Mouse (Mus musculus) cerebellum, adult 8-10 months (tissue): ENCODE measurements at regions not wholly inside any gene's neighbourhood (a gene's known extent, or its start where the extent isn't known, plus 50 kb on each side); places are given as distances from the start of the nearest gene placed in this dataset.
A peak's percentile ranks its signal among the peaks of the same experiment; 100 is the strongest.

Experiments used
- DNase-seq: peaks from one replicate; pipeline ENCODE4 v3.0.0; 2022

DNA sequence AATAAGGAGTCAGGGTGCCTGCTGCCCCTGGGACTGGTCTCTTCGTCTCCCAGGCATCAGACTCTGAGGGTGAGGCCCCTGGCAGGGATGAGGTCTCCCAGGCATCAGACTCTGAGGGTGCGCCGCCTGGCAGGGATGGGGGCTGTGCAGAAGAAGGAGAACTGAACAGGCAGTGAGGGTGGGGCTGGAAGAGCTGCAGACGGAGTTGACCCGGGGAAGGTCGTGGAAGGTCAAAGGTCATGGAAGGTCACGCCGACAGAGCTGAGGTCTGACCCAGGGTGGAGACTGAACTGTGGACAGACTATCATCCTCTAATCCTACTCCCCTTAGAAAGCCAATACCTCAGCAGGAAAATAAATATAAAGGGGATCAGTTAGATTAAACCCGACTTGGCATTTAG, 50.6 kb upstream of the Grik3 start:
- no peak for DNase-seq

DNA sequence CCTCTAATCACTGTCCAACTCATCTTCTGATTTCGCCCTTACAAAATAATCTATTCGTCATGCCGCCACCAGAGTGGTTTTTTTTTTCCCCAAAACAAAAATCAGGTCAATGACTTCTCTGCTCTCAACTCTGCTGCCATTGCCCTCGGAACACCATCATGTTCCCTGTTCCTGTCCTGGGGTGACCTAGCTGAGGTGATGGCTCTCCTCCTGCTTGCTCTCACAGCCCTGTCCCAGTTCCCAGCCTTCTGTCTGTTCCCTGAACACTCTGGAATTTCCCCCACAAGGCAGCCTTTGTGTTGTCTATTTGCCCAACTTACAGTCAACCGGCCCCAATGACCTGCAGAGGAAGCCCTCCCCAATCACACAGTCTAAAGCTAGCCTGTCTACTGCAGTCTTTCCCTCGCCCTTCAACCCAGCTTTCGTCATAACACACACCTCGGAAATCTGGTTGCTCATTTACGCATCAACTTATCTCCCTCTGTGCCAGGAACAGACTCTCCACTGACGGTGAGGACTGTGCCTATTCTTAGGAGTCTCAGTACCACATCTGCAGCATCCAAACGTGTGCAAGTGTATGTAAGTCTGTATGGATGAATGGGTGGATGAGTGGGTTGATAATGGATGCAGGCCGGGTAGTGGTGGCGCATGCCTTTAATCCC, 53.2 kb upstream of the Grik3 start:
- DNase-seq, result no peak

DNA sequence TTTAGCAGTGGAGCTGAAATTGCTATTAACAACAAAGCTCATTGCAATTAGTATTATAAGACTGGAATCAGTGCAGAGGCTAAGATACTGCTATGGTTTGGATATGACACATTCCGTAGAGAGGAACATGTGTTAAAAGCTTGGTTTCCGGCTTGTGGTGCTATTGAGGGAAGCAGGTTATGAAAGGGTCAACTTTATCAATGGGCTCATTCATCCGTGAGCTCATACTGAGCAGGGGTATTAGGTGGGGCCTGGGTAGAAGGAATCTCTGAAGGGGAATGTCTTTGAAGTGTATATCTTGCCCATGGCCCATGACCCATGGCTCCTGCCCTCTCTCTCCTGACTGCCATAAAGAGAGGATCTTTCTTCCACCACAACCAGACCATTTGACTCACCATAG, 57.0 kb upstream of the Grik3 start:
- no peak for DNase-seq

DNA sequence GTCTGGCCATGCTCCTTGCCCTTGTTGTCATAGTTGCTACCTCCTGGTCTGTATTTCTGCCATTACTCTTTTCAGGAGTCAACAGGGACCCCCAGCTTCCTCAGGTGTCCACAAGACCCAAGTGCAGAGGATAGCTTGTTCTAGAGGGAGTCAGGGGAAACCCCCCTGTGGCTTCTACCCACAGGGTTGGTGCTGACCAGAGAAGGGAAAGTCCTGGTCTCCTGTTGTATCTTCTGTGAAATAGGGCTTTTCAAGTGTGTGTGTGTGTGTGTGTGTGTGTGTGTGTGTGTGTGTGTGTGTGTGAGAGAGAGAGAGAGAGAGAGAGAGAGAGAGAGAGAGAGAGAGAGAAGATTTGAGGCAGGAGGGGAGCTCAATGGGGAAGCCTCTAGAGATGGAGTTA, 58.9 kb upstream of the Grik3 start:
- DNase-seq, result no peak

DNA sequence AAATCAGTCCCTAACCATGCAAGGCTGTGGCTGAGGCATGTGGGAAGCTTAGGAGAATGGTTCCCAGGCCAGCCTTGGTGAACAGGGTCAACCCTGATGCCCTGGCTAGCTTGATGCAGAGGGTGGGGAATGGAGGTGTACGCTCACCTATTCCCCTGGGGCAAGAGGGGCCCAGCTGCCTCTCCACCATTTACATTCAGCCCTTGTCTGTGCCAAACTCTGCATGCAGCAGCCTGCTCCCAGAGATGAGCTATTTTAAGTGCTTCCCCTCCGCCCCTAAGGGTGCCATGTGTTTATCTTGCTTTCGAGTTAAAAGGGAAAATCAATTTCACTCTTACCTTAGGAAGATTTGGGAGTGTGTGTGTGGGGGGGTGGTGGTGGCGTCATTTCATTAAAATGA, 59.7 kb upstream of the Grik3 start:
- DNase-seq, result no peak

DNA sequence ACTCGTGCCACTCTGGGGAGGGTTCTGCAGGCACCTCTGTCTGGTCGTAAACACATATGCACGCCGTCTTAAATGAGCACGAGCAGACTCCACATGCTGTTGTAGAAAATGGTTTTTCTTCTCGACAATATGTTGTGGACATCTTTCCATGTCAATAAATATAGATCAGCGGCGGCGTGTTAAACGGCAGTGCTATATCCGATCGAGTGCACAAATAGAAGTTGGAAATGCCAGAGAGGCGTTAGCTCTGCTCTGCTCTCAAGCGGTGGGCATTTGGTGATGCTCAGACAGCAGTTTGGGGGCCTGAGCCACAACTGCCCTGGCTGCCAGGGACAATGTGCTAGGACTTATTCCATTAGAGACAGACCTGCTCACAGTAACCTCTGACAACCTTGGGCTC, 61.8 kb upstream of the Grik3 start:
- no peak for DNase-seq

DNA sequence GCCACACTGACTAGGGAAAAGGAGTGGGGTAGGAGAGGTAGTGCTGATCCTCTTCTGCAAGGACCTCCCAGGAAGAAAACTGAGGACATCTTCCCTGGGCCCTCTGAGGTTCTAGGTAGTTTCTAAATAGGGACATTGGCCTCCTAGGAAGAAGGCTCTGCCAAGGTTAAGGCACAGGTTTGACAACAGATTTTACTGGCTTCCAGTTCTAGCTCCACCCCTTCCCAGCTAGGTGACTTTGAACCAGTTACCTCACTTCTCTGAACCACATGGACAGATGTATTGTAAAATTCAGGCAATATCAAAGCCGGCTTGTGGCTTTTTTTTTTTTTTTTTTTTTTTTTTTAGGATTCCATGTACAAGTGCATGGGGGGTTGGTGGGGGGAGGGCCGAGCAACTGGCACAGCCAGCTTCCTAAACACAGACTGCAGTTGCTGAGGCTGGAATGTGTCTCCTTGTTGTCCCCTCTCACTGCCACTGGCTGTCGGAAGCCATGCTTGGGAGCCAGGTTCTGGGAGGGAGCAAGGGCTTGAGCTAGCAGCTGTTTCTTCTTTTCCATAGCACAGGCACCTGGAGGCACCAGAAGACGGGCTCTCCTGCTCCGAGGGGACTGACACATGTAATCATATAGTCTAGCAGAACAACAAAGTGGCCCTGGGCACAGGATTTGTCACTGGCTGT, 69.8 kb upstream of the Grik3 start:
- no peak for DNase-seq

DNA sequence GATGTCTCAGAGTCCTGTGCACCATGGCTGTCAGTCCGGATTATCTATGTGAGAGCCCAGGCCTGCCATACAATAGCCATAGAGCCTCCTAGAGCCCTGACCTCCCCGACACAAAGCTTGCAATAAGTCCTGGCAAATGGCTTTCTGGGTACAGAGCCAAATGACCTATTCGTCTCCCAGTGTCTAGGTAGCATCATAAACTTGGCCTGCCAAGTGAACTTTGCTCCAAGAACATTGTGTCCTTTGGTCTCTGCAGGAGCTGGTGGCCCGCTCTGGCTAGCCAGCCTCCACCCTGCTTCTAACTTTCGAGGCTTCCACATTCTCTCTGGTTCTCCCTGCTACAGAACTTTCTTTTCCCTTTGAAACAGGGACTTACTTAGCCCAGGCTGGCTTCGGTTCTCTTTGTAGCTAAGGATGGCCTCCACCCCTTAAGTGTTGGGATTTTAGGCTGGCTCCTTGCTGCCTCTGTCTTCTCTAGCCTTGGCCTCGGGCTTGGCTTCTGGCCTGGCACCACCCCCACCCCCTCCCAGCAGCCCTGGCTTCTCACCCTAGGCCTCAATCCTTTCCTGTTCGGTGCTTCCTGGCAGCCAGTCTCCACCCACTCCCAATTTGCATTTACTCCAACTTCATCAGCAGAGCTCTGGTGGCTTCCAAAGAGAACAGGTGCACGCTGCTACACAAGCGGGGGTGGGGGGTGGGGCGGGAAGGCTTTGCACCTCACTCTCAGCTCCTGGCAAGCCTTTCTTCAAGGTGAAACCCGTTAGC, 70.8 kb upstream of the Grik3 start:
- no peak for DNase-seq

DNA sequence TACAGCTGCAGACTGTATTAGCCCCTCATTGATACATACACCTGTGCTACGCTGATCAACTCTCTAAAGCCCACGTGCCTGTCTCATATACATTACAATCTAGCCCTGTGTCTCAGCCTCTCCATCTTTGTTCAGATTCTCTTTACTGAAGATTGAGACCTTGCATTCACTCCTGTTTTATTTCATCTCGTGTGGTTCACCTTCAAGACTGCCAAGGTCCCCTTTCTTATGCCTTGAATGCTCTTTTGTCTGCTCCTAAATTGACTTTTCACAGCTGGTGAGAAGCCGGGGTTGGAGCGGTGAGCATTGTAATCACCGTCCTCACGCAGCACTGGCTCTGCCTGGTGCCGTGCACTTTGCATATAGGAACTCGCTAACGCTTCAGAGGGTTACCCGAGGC, 75.2 kb upstream of the Grik3 start:
- no peak for DNase-seq

DNA sequence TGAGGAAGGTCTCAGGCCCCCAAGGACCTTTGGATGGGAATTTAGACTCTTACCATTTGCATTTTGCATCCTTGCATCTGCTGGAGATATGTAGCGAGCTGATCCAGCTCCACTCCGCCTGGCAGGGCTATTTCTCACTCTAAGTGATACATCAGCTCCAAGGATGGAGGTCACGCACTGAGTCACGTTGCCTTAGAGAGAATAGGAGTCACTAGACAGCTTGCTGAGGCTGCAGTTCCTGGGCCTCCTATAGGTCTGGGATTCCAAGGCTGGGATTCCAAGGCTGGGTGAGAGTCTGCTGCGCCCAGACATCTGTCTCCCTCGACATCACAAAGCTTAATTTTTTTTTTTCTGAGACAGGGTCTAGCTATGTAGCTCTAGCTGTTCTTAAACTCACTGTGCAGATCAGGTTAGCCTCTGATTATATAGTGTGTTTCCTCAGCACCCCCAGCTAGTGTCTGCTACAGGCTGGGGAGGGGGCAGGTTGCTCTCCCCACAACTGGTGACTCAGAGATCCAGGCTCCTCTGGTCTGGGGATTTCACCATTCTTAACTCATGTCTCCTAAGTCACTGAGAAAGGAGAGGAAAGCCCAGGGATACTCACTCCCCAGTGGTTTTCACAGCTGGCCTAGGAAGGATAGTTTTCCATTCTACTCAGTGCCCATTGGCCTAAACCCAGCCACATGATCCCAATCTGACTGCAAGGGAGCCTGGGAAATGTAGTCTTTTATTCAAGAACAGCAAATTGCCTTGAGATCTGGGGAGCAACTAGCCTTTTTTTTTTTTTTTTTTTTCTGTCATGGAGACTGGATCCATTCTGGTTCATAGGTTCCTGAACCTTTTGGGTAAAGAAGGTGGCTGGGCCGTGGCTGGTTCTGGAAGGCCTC, 76.4 kb upstream of the Grik3 start:
- DNase-seq, result no peak

DNA sequence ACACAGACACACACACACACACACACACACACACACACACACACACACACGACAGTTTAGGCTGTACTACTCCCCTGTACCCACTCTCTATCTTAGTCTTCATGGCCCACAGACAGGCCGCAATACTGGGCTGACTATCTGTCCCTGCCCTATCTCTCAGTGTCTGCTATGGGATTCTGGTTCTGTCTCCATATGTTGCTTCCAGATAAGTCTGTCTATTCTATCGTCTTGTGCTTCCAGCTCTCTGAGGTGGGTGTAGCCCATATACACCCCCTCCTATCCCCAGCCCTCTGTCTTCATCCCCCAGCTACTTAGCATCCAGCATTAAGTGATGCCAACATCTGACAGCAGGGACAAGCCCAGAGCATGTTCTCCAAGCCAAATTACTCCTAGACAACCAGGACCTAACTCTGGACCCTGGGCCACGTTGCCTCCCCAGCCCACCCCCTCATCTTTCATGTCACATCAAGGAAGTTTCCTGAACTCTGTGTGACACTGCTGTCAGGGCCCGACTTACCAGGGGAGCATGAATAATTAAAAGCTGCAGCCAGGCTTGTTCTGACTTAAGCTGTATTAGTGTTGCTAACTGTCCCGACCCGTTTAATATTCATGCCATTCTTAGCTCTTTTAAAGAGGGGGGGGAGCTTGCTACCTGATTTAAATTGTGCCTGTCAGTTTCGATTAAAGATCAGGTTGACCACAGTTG, 79.6 kb upstream of the Grik3 start:
- no peak for DNase-seq

DNA sequence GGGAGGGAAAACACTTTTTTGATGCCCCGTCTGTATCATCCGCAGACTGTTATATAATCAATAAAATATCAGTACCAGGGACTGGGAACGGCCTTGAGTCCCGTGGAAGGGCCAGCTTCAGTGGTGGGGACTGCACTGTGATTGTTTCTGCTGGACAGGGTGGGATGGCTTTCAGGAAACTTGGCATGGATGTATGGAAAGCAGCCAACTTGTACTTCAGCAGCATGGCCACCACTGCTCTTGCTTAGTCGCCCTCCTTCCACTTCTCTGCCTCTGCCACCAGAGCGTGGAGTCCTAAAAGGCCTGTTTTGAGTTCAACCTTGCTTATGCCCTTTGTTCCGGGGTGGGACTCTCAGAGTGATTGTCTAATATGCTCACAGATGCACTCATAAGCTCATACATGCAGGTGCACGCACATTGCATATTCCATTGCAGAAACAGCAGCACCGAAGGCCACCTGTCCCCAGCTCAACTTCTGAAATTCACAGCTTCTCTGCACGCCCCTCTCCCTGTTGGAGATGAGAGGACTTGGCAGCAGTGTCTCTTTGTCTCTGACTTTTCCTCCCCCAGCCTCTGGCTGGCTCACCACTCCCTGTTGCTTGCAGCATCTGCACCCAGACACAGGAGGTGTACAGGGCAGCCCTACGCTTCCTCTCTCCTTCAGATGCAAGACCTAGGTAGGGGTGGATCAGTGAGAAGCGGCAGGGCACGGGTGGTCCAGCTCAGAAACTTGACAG, 91.0 kb upstream of the Grik3 start:
- no peak for DNase-seq

DNA sequence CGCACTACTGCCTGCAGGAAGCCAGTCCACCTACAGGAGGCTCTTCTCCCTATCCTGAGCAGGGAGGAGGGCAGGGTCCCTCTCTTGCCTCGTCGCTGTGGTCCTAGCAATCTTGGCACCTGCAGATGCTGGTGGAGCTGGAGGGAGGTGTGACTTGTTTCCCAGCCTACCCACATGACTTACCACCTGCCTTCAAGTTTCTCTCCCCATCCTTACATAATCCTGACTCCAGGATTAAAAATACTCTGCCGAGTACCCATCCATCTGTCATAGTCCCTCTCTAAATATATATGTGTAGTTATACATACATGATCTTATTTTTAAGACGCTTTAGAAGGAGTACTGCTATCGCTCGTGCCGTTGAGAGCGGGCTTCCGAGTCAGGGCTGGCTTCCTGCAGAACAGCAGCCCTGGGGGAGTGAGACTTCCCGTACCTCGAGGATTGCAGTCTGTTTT, 93.5 kb upstream of the Grik3 start:
- DNase-seq, result no peak

DNA sequence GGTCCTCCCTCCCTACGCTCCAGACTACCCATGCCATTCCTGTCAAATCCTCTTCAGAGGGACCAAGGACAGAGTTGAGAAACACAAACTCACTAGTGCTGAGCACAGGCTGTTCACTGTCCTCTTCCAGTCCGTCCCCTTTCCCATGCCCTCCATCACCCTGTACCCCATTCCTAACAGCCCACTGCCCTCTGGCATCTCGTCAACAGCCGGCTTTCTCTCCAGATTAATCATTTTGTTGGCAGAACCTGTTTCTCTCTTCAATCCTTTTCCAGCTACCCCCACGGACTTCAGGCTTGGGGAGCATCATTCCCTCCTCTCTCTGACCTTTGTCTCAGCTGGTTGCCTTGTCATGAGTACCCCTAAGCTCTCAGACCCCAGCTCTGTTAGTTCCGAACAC, 99.2 kb upstream of the Grik3 start:
- no peak for DNase-seq

DNA sequence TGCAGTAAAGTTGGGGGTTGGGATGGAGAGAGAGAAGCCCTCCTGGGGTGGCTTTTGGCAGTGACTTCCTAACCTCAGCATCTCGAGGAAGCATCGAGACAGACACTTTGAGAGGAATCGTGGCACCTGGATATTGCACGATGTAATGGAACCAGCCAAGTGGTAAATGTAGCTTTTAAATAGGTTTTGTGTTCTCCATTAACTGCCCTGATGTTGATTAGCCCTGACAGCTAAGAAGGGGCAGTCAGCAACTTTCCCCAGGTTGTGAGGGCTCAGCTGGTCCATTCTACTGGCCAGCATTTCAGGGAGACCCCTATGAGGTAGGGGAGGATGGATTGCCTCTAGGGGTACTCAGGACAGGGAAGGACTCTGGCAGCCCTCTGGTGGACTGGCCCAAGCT, 104.7 kb upstream of the Grik3 start:
- DNase-seq, result no peak

DNA sequence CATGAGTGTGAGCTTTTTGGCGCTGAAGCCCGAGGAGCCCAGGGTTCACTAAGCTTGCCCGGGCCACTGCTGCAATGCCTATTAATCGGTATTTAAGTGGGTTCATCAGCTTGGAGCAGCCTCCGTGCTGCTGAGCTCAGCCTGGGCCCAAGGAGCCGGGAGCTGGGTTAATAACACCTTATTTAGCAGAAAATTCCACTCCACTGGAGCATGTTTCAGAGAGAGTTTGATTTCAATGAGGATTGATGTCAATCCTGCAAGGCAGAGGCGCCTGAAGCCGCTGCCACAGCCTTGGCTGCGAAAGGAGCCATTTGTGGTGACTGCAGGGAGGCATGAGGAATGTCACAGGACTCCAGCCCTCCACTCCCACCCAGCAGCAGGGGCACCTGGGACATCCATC, 126.5 kb upstream of the Grik3 start:
- DNase-seq, result no peak

DNA sequence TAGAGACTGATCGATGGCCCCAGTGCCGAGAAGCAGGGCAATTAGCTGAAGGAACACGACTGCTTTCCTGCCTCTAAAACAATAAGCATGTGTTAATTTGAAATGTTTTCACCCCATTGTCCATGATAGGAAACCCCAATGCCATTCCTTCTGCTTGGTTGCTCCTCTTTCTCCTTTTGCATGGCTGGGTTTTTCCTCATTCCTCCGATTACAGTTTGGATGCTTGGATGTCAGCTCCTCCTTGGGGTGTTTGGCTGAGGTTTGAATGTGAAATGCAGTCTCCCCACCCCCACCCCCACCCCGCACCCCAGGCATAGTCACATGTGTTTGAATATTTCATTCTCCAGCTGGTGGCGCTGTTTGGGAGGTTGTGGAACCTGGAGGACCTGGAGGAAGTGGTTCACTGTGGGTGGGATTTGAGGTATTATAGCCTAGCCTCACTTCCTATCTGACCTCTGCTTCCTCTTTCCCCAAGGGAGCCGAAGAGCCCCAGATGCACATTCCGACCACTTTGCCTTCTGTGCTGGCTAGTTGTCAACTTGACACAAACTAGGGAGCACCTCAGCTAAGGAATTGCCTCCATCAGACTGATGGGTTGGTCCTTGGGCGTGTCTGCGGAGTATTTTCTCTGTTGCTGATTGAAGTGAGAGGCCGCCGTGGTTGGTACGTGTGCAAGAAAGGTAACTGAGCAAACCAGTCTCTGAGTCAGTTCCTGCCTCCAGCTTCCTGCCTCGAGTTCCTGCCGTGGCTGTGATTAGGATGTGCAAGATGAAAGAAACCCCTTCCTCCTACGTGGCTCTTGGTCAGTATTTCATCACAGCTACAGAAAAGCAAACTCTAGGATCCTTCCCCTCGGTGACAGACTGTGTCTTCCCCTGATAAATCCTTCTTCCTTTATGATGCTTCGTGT, 128.6 kb upstream of the Grik3 start:
- DNase-seq, result no peak

DNA sequence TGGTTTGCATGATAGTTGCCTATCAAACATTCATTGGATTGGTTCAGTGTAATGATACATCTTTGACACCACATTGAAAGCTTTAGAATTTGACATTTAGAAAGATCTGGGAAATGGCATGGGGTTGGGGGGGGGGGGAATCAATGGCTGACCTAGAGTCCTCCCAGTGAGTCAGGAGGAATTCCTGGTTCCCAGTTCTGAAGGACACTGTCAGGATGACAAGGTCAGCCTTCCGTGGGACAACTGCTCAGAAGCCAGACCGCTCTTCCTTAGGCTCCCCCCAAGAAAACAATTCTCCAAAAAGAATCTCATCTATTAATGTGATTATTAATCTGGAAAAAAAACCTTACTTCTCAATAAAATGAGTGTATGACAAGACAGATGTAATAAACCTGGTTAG, 132.1 kb upstream of the Grik3 start:
- DNase-seq, result no peak

DNA sequence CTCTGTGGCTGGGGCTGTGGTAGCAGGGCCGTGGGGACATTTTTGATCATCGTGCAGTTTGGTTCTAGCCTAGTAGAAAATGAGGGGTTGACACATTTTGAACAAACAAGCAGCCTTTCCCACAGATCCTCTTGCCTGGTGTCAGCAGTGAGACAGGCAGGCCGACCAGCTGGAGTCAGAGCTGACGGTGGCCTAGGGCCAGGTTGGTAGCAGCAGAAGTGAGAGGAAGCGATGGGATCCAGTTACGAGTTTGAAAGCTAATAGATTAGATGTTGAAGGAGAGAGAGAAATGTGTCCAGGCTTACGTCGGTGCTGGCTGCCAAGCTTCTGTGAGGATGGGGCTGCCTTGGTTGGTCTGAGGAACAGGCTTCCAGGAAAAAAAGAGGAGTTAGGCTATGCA, 134.1 kb upstream of the Grik3 start:
- DNase-seq, result peak; percentile 4

DNA sequence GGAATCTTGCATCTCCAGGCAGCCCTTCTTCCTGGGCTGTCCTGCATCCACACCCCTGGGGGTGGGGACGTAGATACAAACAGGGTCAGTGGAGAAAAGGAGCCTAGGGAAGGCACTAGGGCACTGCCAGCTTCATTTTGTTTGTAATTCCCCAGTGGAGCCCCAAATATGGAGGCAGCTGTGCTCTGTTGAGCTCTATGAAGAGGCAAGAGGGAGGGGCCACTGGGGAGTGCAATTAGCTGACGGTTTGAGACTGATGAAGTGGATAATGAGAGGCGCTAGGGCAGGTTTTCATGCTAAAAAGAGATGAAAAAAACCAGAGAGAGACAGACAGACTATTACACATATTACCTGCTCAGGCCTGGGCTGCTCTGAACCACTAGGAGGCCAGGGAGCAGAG, 135.8 kb upstream of the Grik3 start:
- no peak for DNase-seq

DNA sequence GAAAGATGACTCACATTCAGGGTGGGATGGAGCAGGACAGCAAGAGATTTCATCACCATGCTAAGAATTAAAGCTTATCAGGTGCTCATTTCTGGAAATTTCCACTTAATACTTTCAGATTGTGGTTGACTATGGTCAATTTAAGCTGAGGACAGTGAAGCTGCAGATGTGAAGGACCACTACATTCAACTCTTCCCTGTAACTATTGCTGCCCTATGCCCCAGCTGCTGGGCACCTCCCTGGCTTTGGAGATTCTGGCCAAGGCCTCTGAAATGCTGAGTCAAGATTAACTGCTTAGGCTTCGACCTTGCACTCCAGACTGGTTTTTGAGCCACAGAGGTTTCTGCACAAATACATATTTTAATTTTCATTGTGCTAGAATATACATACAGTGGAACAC, 140.4 kb upstream of the Grik3 start:
- DNase-seq, result no peak
